In the genomic region with DNA sequence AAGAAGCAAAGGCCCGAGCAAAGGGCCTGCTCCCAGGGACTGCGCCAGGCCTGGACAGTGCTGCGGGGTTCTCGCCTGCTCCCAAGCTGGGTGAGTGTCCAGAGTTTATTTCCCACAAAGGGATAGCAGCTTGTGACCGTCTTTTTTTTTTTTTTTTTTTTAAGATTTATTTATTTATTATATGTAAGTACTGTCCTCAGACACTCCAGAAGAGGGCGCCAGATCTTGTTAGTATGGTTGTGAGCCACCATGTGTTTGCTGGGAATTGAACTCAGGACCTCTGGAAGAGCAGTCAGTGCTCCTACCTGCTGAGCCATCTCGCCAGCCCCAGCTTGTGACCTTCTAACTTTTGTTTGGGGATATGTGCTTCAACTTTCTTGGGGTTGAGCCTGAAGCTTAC, we compare ENCODE assay signal across 11 mouse cellular contexts. TPM values are rescaled to one million over a fixed set of nuclear protein-coding genes. Genes with fewer than 3 reads are reported as not detected.
DNase-seq lines count a peak whose midpoint lies in the region; ATAC-seq and TF ChIP-seq lines count a peak whose summit lies in the region.
"Had no signal": no experiment of that assay in that cellular context is flagged by ENCODE, and none has a peak within 500 bp of the region (broad histone marks: within the 10 kb centered on the region; RNA-seq: fewer than 3 reads in every experiment).

No protein-coding gene starts in this region.

- no peak overlapping the region for H3K4me2 ChIP-seq in hindbrain, embryonic 11.5 days (replicated peaks; ENCODE audit: low read depth, low read length)
- H3K4me2 ChIP-seq in hindbrain, embryonic 16.5 days (ENCODE audit: low read length), result no peak overlapping the region
- H3K4me2 ChIP-seq: hindbrain, embryonic 14.5 days had no signal

- no peak overlapping the region for H3K27ac ChIP-seq in hindbrain, embryonic 11.5 days (ENCODE audit: low read depth, low read length)
- H3K27ac ChIP-seq in hindbrain, embryonic 16.5 days (ENCODE audit: low read depth, low read length), result no peak overlapping the region
- H3K27ac ChIP-seq in thymus, adult 2 months (ENCODE audit: control insufficient read depth, insufficient read depth, low read length), result no peak overlapping the region
- H3K27ac ChIP-seq: hindbrain, embryonic 14.5 days had no signal

- H3K36me3 ChIP-seq in hindbrain, embryonic 11.5 days (ENCODE audit: control insufficient read depth, insufficient read depth, low read length), result peaks cover 35% of the 10 kb centered on the region
- peaks cover 70% of the 10 kb centered on the region for H3K36me3 ChIP-seq in hindbrain, embryonic 16.5 days (ENCODE audit: control insufficient read depth, insufficient read depth, low read length)
- peaks cover 93% of the 10 kb centered on the region for H3K36me3 ChIP-seq in thymus, adult 2 months (ENCODE audit: control insufficient read depth, insufficient read depth, low read length)
- H3K36me3 ChIP-seq in splenic B cell, adult 2 months (ENCODE audit: control insufficient read depth, insufficient read depth, low read length, poor library complexity, severe bottlenecking), result peaks cover 39% of the 10 kb centered on the region

- ATAC-seq in hindbrain, embryonic 11.5 days (ENCODE audit: low FRiP score), result no peak
- no peak for ATAC-seq in hindbrain, embryonic 16.5 days

- WGBS in hindbrain, embryonic 11.5 days, result 91% methylated on average over 7 of the region's 7 CpGs
- WGBS in hindbrain, embryonic 16.5 days, result 76% methylated on average over 7 of the region's 7 CpGs
- WGBS in thymus, adult 2 months, result 89% methylated on average over 7 of the region's 7 CpGs

- no peak for TF ChIP-seq POLR2A in thymus, adult 2 months (IDR thresholded peaks at IDR 0.05; ENCODE audit: control insufficient read depth, extremely low read depth, insufficient read depth, low read length, poor library complexity)
- TF ChIP-seq POLR2A in brain, embryonic 14.5 days (IDR thresholded peaks at IDR 0.05; ENCODE audit: borderline replicate concordance, extremely low read depth, insufficient read depth, insufficient read length, poor library complexity, severe bottlenecking), result no peak

- no peak overlapping the region for H3K4me3 ChIP-seq in hindbrain, embryonic 11.5 days (ENCODE audit: low read depth, low read length)
- H3K4me3 ChIP-seq in hindbrain, embryonic 16.5 days (ENCODE audit: low read length), result no peak overlapping the region
- H3K4me3 ChIP-seq in thymus, adult 2 months (ENCODE audit: control insufficient read depth, insufficient read depth, low read length), result no peak overlapping the region

- no peak for TF ChIP-seq CTCF in thymus, adult 2 months (IDR thresholded peaks at IDR 0.05; ENCODE audit: borderline replicate concordance, control insufficient read depth, extremely low read depth, insufficient read depth, low read length, poor library complexity)
- no peak for TF ChIP-seq CTCF in brain, embryonic 14.5 days (IDR thresholded peaks at IDR 0.05; ENCODE audit: borderline replicate concordance, extremely low read depth, insufficient read depth, insufficient read length)

- peak; percentile 48 for DNase-seq in hindbrain, embryonic 11.5 days (ENCODE audit: low spot score)
- peak; percentile 20 for DNase-seq in thymus, postnatal 0 days (ENCODE audit: low spot score)
- no peak for DNase-seq in thymus, adult 2 months
- DNase-seq in brain, embryonic 14.5 days (ENCODE audit: low read depth), result peak; percentile 36
- peak; percentile 64 for DNase-seq in splenic B cell, adult 2 months (ENCODE audit: low read depth, low spot score)
- DNase-seq in adrenal gland, postnatal 25 days, result no peak
- DNase-seq in frontal cortex, postnatal 36 days (ENCODE audit: low spot score in 2 of 2), result no peak
- DNase-seq: left cerebral cortex, postnatal 4 days; thymus, postnatal 25 days had no signal

- no peaks in the 10 kb centered on the region for H3K4me1 ChIP-seq in hindbrain, embryonic 11.5 days (replicated peaks; ENCODE audit: control insufficient read depth, insufficient read depth, low read length)
- no peaks in the 10 kb centered on the region for H3K4me1 ChIP-seq in hindbrain, embryonic 16.5 days (ENCODE audit: control insufficient read depth, insufficient read depth, low read depth, low read length)
- H3K4me1 ChIP-seq in thymus, adult 2 months (replicated peaks; ENCODE audit: control insufficient read depth, insufficient read depth, low read length), result no peaks in the 10 kb centered on the region

- no peak overlapping the region for H3K9ac ChIP-seq in hindbrain, embryonic 11.5 days (ENCODE audit: low read depth, low read length)
- no peak overlapping the region for H3K9ac ChIP-seq in hindbrain, embryonic 16.5 days (ENCODE audit: low read depth, low read length)
- H3K9ac ChIP-seq: hindbrain, embryonic 14.5 days had no signal

- no peaks in the 10 kb centered on the region for H3K27me3 ChIP-seq in hindbrain, embryonic 11.5 days (ENCODE audit: control insufficient read depth, insufficient read depth, low read length)
- no peaks in the 10 kb centered on the region for H3K27me3 ChIP-seq in hindbrain, embryonic 16.5 days (replicated peaks; ENCODE audit: control insufficient read depth, insufficient read depth, low read length)
- no peaks in the 10 kb centered on the region for H3K27me3 ChIP-seq in thymus, adult 2 months (ENCODE audit: control insufficient read depth, insufficient read depth, low read length)
- H3K27me3 ChIP-seq in splenic B cell, adult 2 months (ENCODE audit: control insufficient read depth, insufficient read depth, low read length, poor library complexity, severe bottlenecking), result no peaks in the 10 kb centered on the region; the same call in 1 of the 2 replicates

- no peaks in the 10 kb centered on the region for H3K9me3 ChIP-seq in hindbrain, embryonic 11.5 days (ENCODE audit: control insufficient read depth, low read length)
- no peaks in the 10 kb centered on the region for H3K9me3 ChIP-seq in hindbrain, embryonic 16.5 days (ENCODE audit: control insufficient read depth, low read length)

RNA-seq across cellular contexts. Expression of a gene that starts 8.7 kb away (rescaled TPM):
- polyA plus RNA-seq in hindbrain, embryonic 11.5 days (2014; fragmentation: Nextera tagmentation; extraction: Ambion mirVana), result 163 and 170 TPM in 2 replicates
- 118 and 132 TPM in 2 replicates for polyA plus RNA-seq in hindbrain, embryonic 16.5 days (2015; fragmentation: Nextera tagmentation; extraction: Ambion mirVana)
- 139 and 162 TPM in 2 replicates for polyA plus RNA-seq in thymus, postnatal 0 days (2015; fragmentation: Nextera tagmentation; extraction: Ambion mirVana)
- polyA plus RNA-seq in thymus, adult 2 months (2012; rRNA removed), result 131 and 145 TPM in 2 replicates
- polyA plus RNA-seq in brain, embryonic 14.5 days (2012; rRNA removed), result 161 and 223 TPM in 2 replicates
- total RNA-seq in adrenal gland, postnatal 25 days (2021), result 150 and 170 TPM in 2 replicates

RNA-seq across cellular contexts. Expression of a gene that starts 10.0 kb away (rescaled TPM):
- 112 and 123 TPM in 2 replicates for polyA plus RNA-seq in hindbrain, embryonic 11.5 days (2014; fragmentation: Nextera tagmentation; extraction: Ambion mirVana)
- 133 and 143 TPM in 2 replicates for polyA plus RNA-seq in hindbrain, embryonic 16.5 days (2015; fragmentation: Nextera tagmentation; extraction: Ambion mirVana)
- polyA plus RNA-seq in thymus, postnatal 0 days (2015; fragmentation: Nextera tagmentation; extraction: Ambion mirVana), result 187 and 198 TPM in 2 replicates
- polyA plus RNA-seq in thymus, adult 2 months (2012; rRNA removed), result 230 and 238 TPM in 2 replicates
- polyA plus RNA-seq in brain, embryonic 14.5 days (2012; rRNA removed), result 100 and 128 TPM in 2 replicates
- 135 and 160 TPM in 2 replicates for total RNA-seq in adrenal gland, postnatal 25 days (2021)

RNA-seq across cellular contexts. Expression of a gene that starts 18.3 kb away (rescaled TPM):
- polyA plus RNA-seq in hindbrain, embryonic 11.5 days (2014; fragmentation: Nextera tagmentation; extraction: Ambion mirVana), result 238 and 242 TPM in 2 replicates
- 251 and 267 TPM in 2 replicates for polyA plus RNA-seq in hindbrain, embryonic 16.5 days (2015; fragmentation: Nextera tagmentation; extraction: Ambion mirVana)
- 283 and 286 TPM in 2 replicates for polyA plus RNA-seq in thymus, postnatal 0 days (2015; fragmentation: Nextera tagmentation; extraction: Ambion mirVana)
- polyA plus RNA-seq in thymus, adult 2 months (2012; rRNA removed), result 74.6 and 77.9 TPM in 2 replicates
- 94.1 and 117 TPM in 2 replicates for polyA plus RNA-seq in brain, embryonic 14.5 days (2012; rRNA removed)
- total RNA-seq in adrenal gland, postnatal 25 days (2021), result 126 and 163 TPM in 2 replicates

RNA-seq across cellular contexts. Expression of a gene that starts 18.5 kb away (rescaled TPM):
- 31.1 and 36.8 TPM in 2 replicates for polyA plus RNA-seq in hindbrain, embryonic 11.5 days (2014; fragmentation: Nextera tagmentation; extraction: Ambion mirVana)
- polyA plus RNA-seq in hindbrain, embryonic 16.5 days (2015; fragmentation: Nextera tagmentation; extraction: Ambion mirVana), result 35.7 and 36.5 TPM in 2 replicates
- polyA plus RNA-seq in thymus, postnatal 0 days (2015; fragmentation: Nextera tagmentation; extraction: Ambion mirVana), result 15.1 and 18.1 TPM in 2 replicates
- 30.7 and 43.4 TPM in 2 replicates for polyA plus RNA-seq in thymus, adult 2 months (2012; rRNA removed)
- polyA plus RNA-seq in brain, embryonic 14.5 days (2012; rRNA removed), result 39.9 and 42.2 TPM in 2 replicates
- 38.1 and 50.3 TPM in 2 replicates for total RNA-seq in adrenal gland, postnatal 25 days (2021)

RNA-seq across cellular contexts. Expression of a gene that starts 26.2 kb away (rescaled TPM):
- 7.5 and 8.8 TPM in 2 replicates for polyA plus RNA-seq in hindbrain, embryonic 11.5 days (2014; fragmentation: Nextera tagmentation; extraction: Ambion mirVana)
- polyA plus RNA-seq in hindbrain, embryonic 16.5 days (2015; fragmentation: Nextera tagmentation; extraction: Ambion mirVana), result 10.2 and 10.7 TPM in 2 replicates
- 5.7 and 7.6 TPM in 2 replicates for polyA plus RNA-seq in thymus, postnatal 0 days (2015; fragmentation: Nextera tagmentation; extraction: Ambion mirVana)
- polyA plus RNA-seq in thymus, adult 2 months (2012; rRNA removed), result 152 and 184 TPM in 2 replicates
- polyA plus RNA-seq in brain, embryonic 14.5 days (2012; rRNA removed), result 139 and 184 TPM in 2 replicates
- 63.2 and 64.6 TPM in 2 replicates for total RNA-seq in adrenal gland, postnatal 25 days (2021)

Comparison
In these comparisons a context has a peak if more than half of its experiments do, and no peak if none do; other contexts are left out.
1. DNase-seq: peak in hindbrain, embryonic 11.5 days (single experiment), thymus, postnatal 0 days (single experiment), brain, embryonic 14.5 days (single experiment) and splenic B cell, adult 2 months (single experiment); none in thymus, adult 2 months (single experiment), adrenal gland, postnatal 25 days (single experiment) and frontal cortex, postnatal 36 days (0 of 2).